Mouse (Mus musculus) liver, postnatal 0 days (tissue): Measurements from ENCODE around the gene Cds1. TPM values are rescaled to one million over a fixed set of nuclear protein-coding genes. Genes with fewer than 3 reads are reported as not detected.

Source experiments
- ATAC-seq: fragments of 200-750 bp; cut with Nextera tagmentation; 2 replicates; pipeline ENCODE4 v1.8.0; 2017; ENCODE audit warnings: mild to moderate bottlenecking, moderate library complexity
- DNase-seq: peaks from one replicate; pipeline ENCODE4 v3.0.0-alpha.2; 2016
- H3K27ac ChIP-seq: fragments of 300-500 bp; sonication (generic); 2 replicates; pipeline ENCODE4 v1.5.1; 2014; ENCODE audit warnings: antibody characterized with exemption, moderate library complexity, mild to moderate bottlenecking, low read depth
- H3K27me3 ChIP-seq: fragments of 300-500 bp; sonication (generic); 2 replicates; pipeline ENCODE4 v1.6.1; 2014; ENCODE audit warnings: low read length, control low read depth, mixed read lengths; ENCODE audit not compliant: insufficient read depth
- H3K36me3 ChIP-seq: fragments of 300-500 bp; sonication (generic); replicated peaks from 2 replicates; pipeline ENCODE4 v1.6.1; 2014; ENCODE audit warnings: mild to moderate bottlenecking, control low read depth, low read length, moderate library complexity, mixed read lengths; ENCODE audit not compliant: insufficient read depth
- H3K4me1 ChIP-seq: fragments of 300-500 bp; sonication (generic); 2 replicates; pipeline ENCODE4 v1.6.1; 2014; ENCODE audit warnings: antibody characterized with exemption, mild to moderate bottlenecking, control low read depth; ENCODE audit not compliant: insufficient read depth
- H3K4me2 ChIP-seq: fragments of 300-500 bp; sonication (generic); 2 replicates; pipeline ENCODE4 v1.6.1; 2014; ENCODE audit warnings: low read depth, mild to moderate bottlenecking, low read length, moderate library complexity, mixed read lengths
- H3K4me3 ChIP-seq: fragments of 300-500 bp; sonication (generic); 2 replicates; pipeline ENCODE4 v1.5.1; 2014; ENCODE audit warnings: low read depth, low read length
- H3K9ac ChIP-seq: fragments of 300-500 bp; sonication (generic); replicated peaks from 2 replicates; pipeline ENCODE4 v1.6.1; 2014; ENCODE audit warnings: mild to moderate bottlenecking, moderate library complexity
- H3K9me3 ChIP-seq: fragments of 300-500 bp; sonication (generic); 2 replicates; pipeline ENCODE4 v1.6.1; 2016; ENCODE audit warnings: mild to moderate bottlenecking, control low read depth, low read length, mixed read lengths
- CTCF ChIP-seq: sonication (generic); IDR thresholded peaks from 2 replicates; pipeline ENCODE4 v1.5.1; 2016; ENCODE audit warnings: antibody characterized with exemption, low read depth
- EP300 ChIP-seq: IDR thresholded peaks from 2 replicates; pipeline ENCODE4 v1.6.1; 2016; ENCODE audit warnings: antibody characterized with exemption, low read depth, mild to moderate bottlenecking
- WGBS: fragments of 180-500 bp; shearing (Covaris S2); extraction: QIAGEN DNeasy Blood & Tissue Kit; methylation state at CpG from one replicate; pipeline ENCODE4 v1.1.7; 2014; ENCODE audit not compliant: insufficient replicate concordance; 5-methylcytosine and 5-hydroxymethylcytosine counted together
- polyA plus RNA-seq: library from polyadenylated mRNA; unstranded; fragments of >200 nt; fragmentation: Nextera tagmentation; extraction: Ambion mirVana; gene quantifications from 2 replicates; pipeline ENCODE4 v1.2.1, GENCODE M21; 2015

Gene Cds1
- polyA plus RNA-seq, 1 experiment from 2014 or later: 0.39 TPM

GRCm38 (mm10) chr5:101784787-101785186 is 19.9 kb downstream of the Cds1 start:
- Histone ChIP-seq H3K27me3 (no peaks in the 10 kb centered on the region), H3K4me2 (no peak overlapping the region), H3K9ac (no peak overlapping the region), H3K36me3 (no peaks in the 10 kb centered on the region), H3K4me1 (peaks cover 2% of the 10 kb centered on the region; the same call in 1 of the 2 replicates), H3K4me3 (no peak overlapping the region), H3K9me3 (no peaks in the 10 kb centered on the region), H3K27ac (no peak overlapping the region)
- TF ChIP-seq CTCF (no peak), EP300 (no peak)
- DNase-seq (no peak), ATAC-seq (no peak)
- WGBS: 84% methylated on average over 2 of the region's 2 CpGs

- ATAC-seq (peak; percentile 25; the same call in 1 of the 2 replicates), DNase-seq (no peak)
- Histone ChIP-seq H3K4me1 (peaks cover 2% of the 10 kb centered on the region; the same call in 1 of the 2 replicates), H3K27ac (no peak overlapping the region), H3K27me3 (no peaks in the 10 kb centered on the region), H3K4me2 (no peak overlapping the region), H3K4me3 (no peak overlapping the region), H3K9ac (no peak overlapping the region), H3K36me3 (no peaks in the 10 kb centered on the region), H3K9me3 (no peaks in the 10 kb centered on the region)
- WGBS: 20% methylated on average over 4 of the region's 4 CpGs
- TF ChIP-seq EP300 (no peak), CTCF (no peak)
Measured at GRCm38 (mm10) chr5:101785921-101786614, 21.1 kb downstream of the Cds1 start.

- H3K4me2 ChIP-seq: no peak overlapping the region
- H3K27ac ChIP-seq: no peak overlapping the region
- H3K9me3 ChIP-seq: no peaks in the 10 kb centered on the region
- peaks cover 2% of the 10 kb centered on the region; the same call in 1 of the 2 replicates for H3K4me1 ChIP-seq
- DNase-seq (no peak), ATAC-seq (no peak)
- H3K27me3 ChIP-seq: no peaks in the 10 kb centered on the region
- H3K4me3 ChIP-seq: no peak overlapping the region
- no peaks in the 10 kb centered on the region for H3K36me3 ChIP-seq
- H3K9ac ChIP-seq: no peak overlapping the region
- TF ChIP-seq CTCF (no peak), EP300 (no peak)
Measured at GRCm38 (mm10) chr5:101789770-101790169, 24.8 kb downstream of the Cds1 start.

GRCm38 (mm10) chr5:101790560-101790959 is 25.6 kb downstream of the Cds1 start:
- peaks cover 2% of the 10 kb centered on the region; the same call in 1 of the 2 replicates for H3K4me1 ChIP-seq
- no peaks in the 10 kb centered on the region for H3K36me3 ChIP-seq
- H3K4me3 ChIP-seq: no peak overlapping the region
- DNase-seq: no peak
- no peaks in the 10 kb centered on the region for H3K27me3 ChIP-seq
- no peak for TF ChIP-seq CTCF
- no peaks in the 10 kb centered on the region for H3K9me3 ChIP-seq
- no peak overlapping the region for H3K4me2 ChIP-seq
- 56% methylated on average over 4 of the region's 5 CpGs for WGBS
- ATAC-seq: no peak
- no peak overlapping the region for H3K9ac ChIP-seq
- H3K27ac ChIP-seq: no peak overlapping the region

GRCm38 (mm10) chr5:101792665-101793064 is 27.7 kb downstream of the Cds1 start:
- WGBS: 37% methylated on average over 4 of the region's 4 CpGs
- ATAC-seq (no peak), DNase-seq (no peak)
- Histone ChIP-seq H3K9ac (no peak overlapping the region), H3K4me2 (no peak overlapping the region), H3K27me3 (no peaks in the 10 kb centered on the region), H3K9me3 (no peaks in the 10 kb centered on the region), H3K4me1 (no peaks in the 10 kb centered on the region), H3K36me3 (no peaks in the 10 kb centered on the region), H3K4me3 (no peak overlapping the region), H3K27ac (no peak overlapping the region)
- TF ChIP-seq EP300 (no peak), CTCF (no peak)

GRCm38 (mm10) chr5:101801891-101802290 is 37.0 kb downstream of the Cds1 start:
- Histone ChIP-seq H3K27ac (no peak overlapping the region), H3K4me1 (no peaks in the 10 kb centered on the region), H3K4me2 (no peak overlapping the region), H3K9ac (no peak overlapping the region), H3K4me3 (no peak overlapping the region), H3K27me3 (no peaks in the 10 kb centered on the region), H3K36me3 (no peaks in the 10 kb centered on the region), H3K9me3 (no peaks in the 10 kb centered on the region)
- no peak for ATAC-seq
- DNase-seq: no peak
- TF ChIP-seq EP300: no peak
- no peak for TF ChIP-seq CTCF
- 60% methylated on average over 2 of the region's 2 CpGs for WGBS
